Mouse (Mus musculus) liver, embryonic 14.5 days (tissue): ENCODE results near the gene Cd40lg.

Experiments
- CTCF ChIP-seq: IDR thresholded peaks from 2 replicates; pipeline ENCODE4 v1.5.1; 2016; ENCODE audit warnings: antibody characterized with exemption, low read depth, control low read depth
- EP300 ChIP-seq: IDR thresholded peaks from 2 replicates; pipeline ENCODE4 v1.6.1; 2016; ENCODE audit warnings: antibody characterized with exemption, low read depth

- TF ChIP-seq CTCF (no peak), EP300 (no peak)
Observed at GRCm38 (mm10) chrX:57183359-57183758, 28.6 kb upstream of the Cd40lg start.
